Mouse (Mus musculus) megakaryocyte, embryonic 14.5 days (primary cell): ENCODE results near the gene Stk11.

Experiments
- FLI1 ChIP-seq: IDR thresholded peaks from 2 replicates; pipeline ENCODE4 v1.6.1; 2012; ENCODE audit warnings: low read length, inconsistent platforms, mixed read lengths
- GATA1 ChIP-seq: IDR thresholded peaks from 3 replicates; pipeline ENCODE4 v1.6.1; 2012; ENCODE audit warnings: mixed read lengths, low read length, inconsistent platforms, borderline replicate concordance

- TF ChIP-seq GATA1 (no peak), FLI1 (no peak)
These were observed 50.0 kb downstream of the Stk11 start, which contains the start of gene Cirbp for GRCm38 (mm10) chr10:80165392-80166128.
